Mouse (Mus musculus): ENCODE results near the gene Cyp4x1.

Cyp4x1 gene

GRCm38 (mm10) chr4:115090592-115090991, 43.5 kb downstream of the Cyp4x1 start:
- no peak for DNase-seq (ENCODE audit: low read depth, low spot score)

- no peak for DNase-seq (ENCODE audit: low read depth, low spot score)
Measured at GRCm38 (mm10) chr4:115088611-115089338, 45.3 kb downstream of the Cyp4x1 start, which contains the start of gene Pdzk1ip1. Gene Pdzk1ip1 (plus strand): TSS chr4:115088708.

- DNase-seq (ENCODE audit: low read depth, low spot score), result no peak
Measured at GRCm38 (mm10) chr4:115086763-115087415, 47.2 kb downstream of the Cyp4x1 start.

GRCm38 (mm10) chr4:115086257-115086656, 47.8 kb downstream of the Cyp4x1 start:
- DNase-seq (ENCODE audit: low read depth, low spot score), result no peak

GRCm38 (mm10) chr4:115085522-115086095, 48.5 kb downstream of the Cyp4x1 start:
- DNase-seq (ENCODE audit: low read depth, low spot score), result no peak

- no peak for DNase-seq (ENCODE audit: low read depth, low spot score)
Measured at GRCm38 (mm10) chr4:115083031-115083430, 51.0 kb downstream of the Cyp4x1 start.

GRCm38 (mm10) chr4:115079821-115080349, 54.2 kb downstream of the Cyp4x1 start:
- no peak for DNase-seq (ENCODE audit: low read depth, low spot score)

GRCm38 (mm10) chr4:115078892-115079820, 54.9 kb downstream of the Cyp4x1 start:
- DNase-seq (ENCODE audit: low read depth, low spot score), result no peak

GRCm38 (mm10) chr4:115075204-115075915, 58.7 kb downstream of the Cyp4x1 start:
- no peak for DNase-seq (ENCODE audit: low read depth, low spot score)

GRCm38 (mm10) chr4:115074789-115075188, 59.3 kb downstream of the Cyp4x1 start:
- DNase-seq (ENCODE audit: low read depth, low spot score), result no peak

- DNase-seq (ENCODE audit: low read depth, low spot score), result no peak
Measured at GRCm38 (mm10) chr4:115071668-115072067, 62.4 kb downstream of the Cyp4x1 start.

- DNase-seq (ENCODE audit: low read depth, low spot score), result no peak
Measured at GRCm38 (mm10) chr4:115063518-115064239, 70.4 kb downstream of the Cyp4x1 start.

GRCm38 (mm10) chr4:115062875-115063517, 71.1 kb downstream of the Cyp4x1 start:
- DNase-seq (ENCODE audit: low read depth, low spot score), result no peak

- no peak for DNase-seq (ENCODE audit: low read depth, low spot score)
Measured at GRCm38 (mm10) chr4:115062540-115062874, 71.6 kb downstream of the Cyp4x1 start.

- no peak for DNase-seq (ENCODE audit: low read depth, low spot score)
Measured at GRCm38 (mm10) chr4:115060753-115061152, 73.3 kb downstream of the Cyp4x1 start.

- no peak for DNase-seq (ENCODE audit: low read depth, low spot score)
Measured at GRCm38 (mm10) chr4:115059871-115060270, 74.2 kb downstream of the Cyp4x1 start.

- DNase-seq (ENCODE audit: low read depth, low spot score), result no peak
Measured at GRCm38 (mm10) chr4:115058871-115059590, 75.0 kb downstream of the Cyp4x1 start.

- DNase-seq (ENCODE audit: low read depth, low spot score), result no peak
Measured at GRCm38 (mm10) chr4:115058317-115058761, 75.7 kb downstream of the Cyp4x1 start.
